Mouse (Mus musculus) embryonic facial prominence, embryonic 14.5 days (tissue): ENCODE results near the gene Slc22a16. TPM values are rescaled to one million over a fixed set of nuclear protein-coding genes. Genes with fewer than 3 reads are reported as not detected.
"Not testable (repeated sequence)": the region's sequence is repeated elsewhere in the genome, so short reads cannot be mapped to it uniquely, and the experiment has no call there.

Experiments used
- ATAC-seq: fragments of 200-750 bp; cut with Nextera tagmentation; 2 replicates; pipeline ENCODE4 v1.8.0; 2017; ENCODE audit warnings: low read depth, moderate number of reproducible peaks, moderate TSS enrichment
- DNase-seq: peaks from one replicate; pipeline ENCODE4 v3.0.0-alpha.2; 2015; ENCODE audit warnings: low spot score
- H3K27ac ChIP-seq: fragments of 300-500 bp; sonication (generic); replicated peaks from 2 replicates; pipeline ENCODE4 v1.5.1; 2014; ENCODE audit warnings: low read depth, mild to moderate bottlenecking, low read length, moderate library complexity
- H3K27me3 ChIP-seq: fragments of 300-500 bp; sonication (generic); replicated peaks from 2 replicates; pipeline ENCODE4 v1.6.1; 2014; ENCODE audit warnings: low read length; ENCODE audit not compliant: control insufficient read depth, insufficient read depth
- H3K36me3 ChIP-seq: fragments of 300-500 bp; sonication (generic); 2 replicates; pipeline ENCODE4 v1.6.1; 2014; ENCODE audit warnings: low read length, mixed read lengths; ENCODE audit not compliant: control insufficient read depth, insufficient read depth
- H3K4me1 ChIP-seq: fragments of 300-500 bp; sonication (generic); 2 replicates; pipeline ENCODE4 v1.6.1; 2014; ENCODE audit warnings: antibody characterized with exemption, low read length; ENCODE audit not compliant: control insufficient read depth, insufficient read depth
- H3K4me2 ChIP-seq: fragments of 300-500 bp; sonication (generic); 2 replicates; pipeline ENCODE4 v1.6.1; 2014; ENCODE audit warnings: low read depth, mild to moderate bottlenecking, low read length, moderate library complexity, mixed read lengths
- H3K4me3 ChIP-seq: fragments of 300-500 bp; sonication (generic); 2 replicates; pipeline ENCODE4 v1.5.1; 2014; ENCODE audit warnings: low read depth, mild to moderate bottlenecking, low read length
- H3K9ac ChIP-seq: fragments of 300-500 bp; sonication (generic); 2 replicates; pipeline ENCODE4 v1.6.1; 2014; ENCODE audit warnings: low read depth, mild to moderate bottlenecking, low read length, moderate library complexity, mixed read lengths
- H3K9me3 ChIP-seq: fragments of 300-500 bp; sonication (generic); 2 replicates; pipeline ENCODE4 v1.6.1; 2016; ENCODE audit warnings: low read length; ENCODE audit not compliant: control insufficient read depth
- WGBS: fragments of 180-500 bp; shearing (Covaris S2); extraction: QIAGEN DNeasy Blood & Tissue Kit; methylation state at CpG from one replicate; pipeline ENCODE4 v1.1.7; 2014; 5-methylcytosine and 5-hydroxymethylcytosine counted together
- polyA plus RNA-seq: library from polyadenylated mRNA; unstranded; fragments of >200 nt; fragmentation: Nextera tagmentation; extraction: Ambion mirVana; gene quantifications from 2 replicates; pipeline ENCODE4 v1.2.1, GENCODE M21; 2014

The Slc22a16 gene
- polyA plus RNA-seq, 1 experiment from 2014 or later: not detected

DNA sequence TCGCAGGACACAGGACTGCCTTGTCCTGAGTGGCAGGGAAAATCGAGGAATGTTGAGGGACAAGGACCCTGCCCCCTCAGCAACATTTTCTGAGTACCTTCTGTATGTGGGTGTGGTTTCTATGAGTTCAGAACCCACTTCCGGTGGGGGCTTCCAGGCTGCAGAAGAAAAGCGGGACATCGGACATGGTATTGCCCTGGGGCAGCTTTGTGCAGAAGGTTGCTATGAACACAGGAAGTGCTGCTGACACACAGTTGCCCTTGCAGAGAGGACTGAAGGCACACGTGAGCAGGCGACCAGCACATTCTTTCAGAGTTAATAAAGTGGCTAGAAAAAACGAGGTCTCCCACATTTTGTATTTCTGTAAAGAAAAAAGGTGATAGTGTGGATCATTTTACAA is 42.6 kb upstream of the Slc22a16 start:
- Histone ChIP-seq H3K27ac (no peak overlapping the region), H3K36me3 (no peaks in the 10 kb centered on the region), H3K9ac (no peak overlapping the region), H3K9me3 (0 out of 2 replicates have a peak, but pooled peaks cover under 1% of the 10 kb centered on the region), H3K27me3 (no peaks in the 10 kb centered on the region), H3K4me3 (no peak overlapping the region), H3K4me1 (peaks cover 8% of the 10 kb centered on the region), H3K4me2 (0 out of 2 replicates have a peak overlapping the region, but pooled peaks have one; percentile 10)
- DNase-seq (no peak), ATAC-seq (no peak)
- WGBS: 14% methylated on average over 8 of the region's 8 CpGs

DNA sequence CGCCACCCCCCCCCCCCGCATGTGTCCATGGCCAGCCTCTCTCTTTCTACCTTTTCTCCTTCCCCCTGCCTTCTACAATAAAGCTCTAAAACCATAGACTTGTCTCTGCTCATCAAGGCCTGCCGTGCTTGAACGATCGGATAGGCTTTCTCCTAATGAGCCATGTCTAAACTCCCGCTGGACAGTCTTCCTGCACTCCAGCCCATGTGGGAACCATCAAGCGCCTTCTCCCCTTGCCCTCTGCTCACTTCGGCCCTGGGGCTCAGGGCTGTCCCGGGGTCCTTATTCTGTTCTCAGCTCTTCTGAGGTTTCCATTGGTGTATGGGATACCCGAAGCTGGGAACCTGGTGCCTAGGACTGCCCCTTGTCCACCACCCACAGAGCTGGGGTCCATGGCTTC is 41.5 kb upstream of the Slc22a16 start:
- ATAC-seq (no peak), DNase-seq (no peak)
- Histone ChIP-seq H3K27ac (no peak overlapping the region), H3K4me1 (peaks cover 5% of the 10 kb centered on the region), H3K27me3 (no peaks in the 10 kb centered on the region), H3K9ac (no peak overlapping the region), H3K4me2 (no peak overlapping the region), H3K9me3 (0 out of 2 replicates have a peak, but pooled peaks cover 4% of the 10 kb centered on the region), H3K4me3 (no peak overlapping the region), H3K36me3 (no peaks in the 10 kb centered on the region)
- 43% methylated on average over 8 of the region's 10 CpGs for WGBS

GRCm38 (mm10) chr10:40529617-40530016 is 40.5 kb upstream of the Slc22a16 start:
- H3K4me3 ChIP-seq: no peak overlapping the region
- no peaks in the 10 kb centered on the region for H3K27me3 ChIP-seq
- H3K9me3 ChIP-seq: 0 out of 2 replicates have a peak, but pooled peaks cover 4% of the 10 kb centered on the region
- peaks cover 5% of the 10 kb centered on the region for H3K4me1 ChIP-seq
- no peaks in the 10 kb centered on the region for H3K36me3 ChIP-seq
- DNase-seq: no peak
- 55% methylated on average over 6 of the region's 6 CpGs for WGBS
- no peak overlapping the region for H3K9ac ChIP-seq
- no peak overlapping the region for H3K27ac ChIP-seq
- H3K4me2 ChIP-seq: no peak overlapping the region
- ATAC-seq: no peak

- Histone ChIP-seq H3K27ac (no peak overlapping the region), H3K4me3 (no peak overlapping the region), H3K36me3 (no peaks in the 10 kb centered on the region), H3K27me3 (no peaks in the 10 kb centered on the region), H3K9ac (no peak overlapping the region), H3K4me1 (peaks cover 5% of the 10 kb centered on the region), H3K9me3 (0 out of 2 replicates have a peak, but pooled peaks cover 4% of the 10 kb centered on the region), H3K4me2 (no peak overlapping the region)
- ATAC-seq: no peak
- DNase-seq: no peak
- WGBS: 68% methylated on average over 3 of the region's 3 CpGs
These were observed 39.5 kb upstream of the Slc22a16 start for GRCm38 (mm10) chr10:40530661-40531060.

DNA sequence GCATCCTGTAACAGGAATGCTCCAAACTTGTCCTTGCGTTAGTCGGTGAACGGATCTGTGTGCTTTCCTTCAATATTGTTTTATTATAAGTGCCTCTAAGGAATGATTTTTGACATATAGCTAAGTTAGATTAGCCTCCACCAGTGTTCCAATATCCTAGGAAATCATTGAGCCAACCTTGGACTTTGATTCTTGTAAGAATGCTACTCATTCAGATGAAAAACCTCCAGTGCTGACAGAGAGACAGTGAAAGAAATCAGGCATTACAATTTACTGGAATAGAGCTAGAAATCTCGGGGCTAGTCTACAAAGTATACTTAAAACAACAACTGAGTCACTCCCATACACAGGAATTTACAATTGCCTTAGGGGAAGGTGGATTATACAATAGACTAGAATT is 37.5 kb upstream of the Slc22a16 start:
- WGBS: 88% methylated on average over 4 of the region's 4 CpGs
- not testable (repeated sequence) for H3K4me1 ChIP-seq, H3K9me3 ChIP-seq, H3K4me2 ChIP-seq, ATAC-seq, H3K27me3 ChIP-seq, H3K4me3 ChIP-seq, H3K27ac ChIP-seq, H3K9ac ChIP-seq, H3K36me3 ChIP-seq, DNase-seq

DNA sequence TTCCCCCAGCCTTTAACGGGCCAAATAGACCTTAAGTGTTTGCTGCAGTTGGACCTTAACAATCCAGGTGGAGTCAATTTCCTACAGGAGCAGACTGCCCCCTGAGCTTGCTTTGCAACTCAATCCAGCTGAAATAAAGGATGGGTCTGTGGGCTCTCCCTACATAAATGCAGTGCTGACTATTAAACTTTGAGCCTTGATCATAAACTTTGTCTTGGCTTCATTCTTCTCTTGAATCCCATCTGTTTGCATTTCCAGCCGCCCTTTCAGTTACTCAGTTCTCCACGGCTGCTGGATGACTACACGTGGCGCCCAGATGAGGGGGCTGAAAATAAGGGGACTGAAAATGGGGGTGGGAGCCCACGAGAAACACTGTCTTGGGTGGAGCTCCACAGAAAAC is 28.8 kb upstream of the Slc22a16 start:
- no peaks in the 10 kb centered on the region for H3K9me3 ChIP-seq
- WGBS: 34% methylated on average over 6 of the region's 6 CpGs
- DNase-seq (no peak), ATAC-seq (no peak)
- no peak overlapping the region for H3K9ac ChIP-seq
- H3K4me2 ChIP-seq: no peak overlapping the region
- H3K27ac ChIP-seq: no peak overlapping the region
- no peak overlapping the region for H3K4me3 ChIP-seq
- no peaks in the 10 kb centered on the region for H3K36me3 ChIP-seq
- no peaks in the 10 kb centered on the region for H3K27me3 ChIP-seq
- no peaks in the 10 kb centered on the region for H3K4me1 ChIP-seq

- no peak overlapping the region for H3K4me2 ChIP-seq
- H3K27me3 ChIP-seq: no peaks in the 10 kb centered on the region
- no peak; the same call in 1 of the 2 replicates for ATAC-seq
- no peak for DNase-seq
- no peak overlapping the region for H3K9ac ChIP-seq
- H3K4me3 ChIP-seq: no peak overlapping the region
- no peak overlapping the region for H3K27ac ChIP-seq
- no peaks in the 10 kb centered on the region for H3K9me3 ChIP-seq
- H3K36me3 ChIP-seq: no peaks in the 10 kb centered on the region
- no peaks in the 10 kb centered on the region for H3K4me1 ChIP-seq
- 32% methylated on average over 2 of the region's 2 CpGs for WGBS
These were observed 20.8 kb upstream of the Slc22a16 start for GRCm38 (mm10) chr10:40549317-40549716.

- ATAC-seq (no peak), DNase-seq (peak; percentile 13)
- WGBS: 40% methylated on average over 2 of the region's 2 CpGs
These were observed 18.3 kb upstream of the Slc22a16 start for GRCm38 (mm10) chr10:40551801-40552200.

GRCm38 (mm10) chr10:40565695-40566094 is 4.4 kb upstream of the Slc22a16 start:
- not testable (repeated sequence) for H3K4me3 ChIP-seq, H3K27ac ChIP-seq, H3K4me2 ChIP-seq, H3K4me1 ChIP-seq, ATAC-seq, H3K9me3 ChIP-seq, H3K27me3 ChIP-seq, DNase-seq, H3K36me3 ChIP-seq, H3K9ac ChIP-seq
- 94% methylated on average over 6 of the region's 6 CpGs for WGBS

More at GRCm38 (mm10) chr10:40551801-40552200, 18.3 kb upstream of the Slc22a16 start:
- Histone ChIP-seq H3K9me3 (no peaks in the 10 kb centered on the region), H3K27ac (no peak overlapping the region), H3K9ac (no peak overlapping the region), H3K4me3 (no peak overlapping the region), H3K36me3 (no peaks in the 10 kb centered on the region), H3K4me1 (no peaks in the 10 kb centered on the region), H3K4me2 (no peak overlapping the region), H3K27me3 (no peaks in the 10 kb centered on the region)
